ENCODE assay signal across 9 mouse cellular contexts in the genomic region with DNA sequence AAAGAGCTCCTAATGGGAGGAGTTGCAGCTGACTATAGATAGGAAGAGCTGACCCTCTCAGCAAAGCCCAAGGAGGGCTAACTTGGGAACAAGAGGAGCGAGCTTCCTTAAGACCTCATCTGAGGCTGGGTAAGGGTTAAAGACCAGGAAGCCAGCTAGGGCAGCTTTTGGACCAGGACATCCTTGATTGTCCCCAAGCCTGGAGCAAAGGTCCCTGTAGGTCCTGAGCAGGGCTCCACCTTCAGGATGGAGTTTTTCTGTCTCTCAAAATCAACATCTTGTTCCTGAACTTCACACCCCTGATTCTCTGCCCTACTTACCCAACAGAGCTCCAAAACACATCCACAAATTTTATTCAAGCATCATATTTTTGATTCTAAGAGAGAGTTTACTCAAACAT. TPM values are rescaled to one million over a fixed set of nuclear protein-coding genes. Genes with fewer than 3 reads are reported as not detected.
DNase-seq lines count a peak whose midpoint lies in the region; ATAC-seq and TF ChIP-seq lines count a peak whose summit lies in the region.
"Had no signal": no experiment of that assay in that cellular context is flagged by ENCODE, and none has a peak within 500 bp of the region (broad histone marks: within the 10 kb centered on the region; RNA-seq: fewer than 3 reads in every experiment).

No protein-coding gene starts in this region.

- WGBS in embryonic facial prominence, embryonic 14.5 days = 29% methylated on average over 1 of the region's 1 CpGs
- 24% methylated on average over 1 of the region's 1 CpGs for WGBS in intestine, embryonic 15.5 days
- 57% methylated on average over 1 of the region's 1 CpGs for WGBS in liver, postnatal 0 days (ENCODE audit: insufficient replicate concordance)

- H3K4me2 ChIP-seq in embryonic facial prominence, embryonic 14.5 days (ENCODE audit: low read depth, low read length) = peak overlapping the region; percentile 69
- peak overlapping the region; percentile 77 for H3K4me2 ChIP-seq in intestine, embryonic 15.5 days (replicated peaks)
- H3K4me2 ChIP-seq in liver, postnatal 0 days (ENCODE audit: low read depth, low read length) = no peak overlapping the region

- peaks cover 40% of the 10 kb centered on the region for H3K4me1 ChIP-seq in embryonic facial prominence, embryonic 14.5 days (ENCODE audit: control insufficient read depth, insufficient read depth, low read length)
- peaks cover 29% of the 10 kb centered on the region for H3K4me1 ChIP-seq in intestine, embryonic 15.5 days (replicated peaks)
- H3K4me1 ChIP-seq in liver, postnatal 0 days (ENCODE audit: insufficient read depth) = peaks cover 13% of the 10 kb centered on the region

- TF ChIP-seq CTCF in layer of hippocampus, adult 2 months (conservative IDR thresholded peaks at IDR 0.05) = no peak
- TF ChIP-seq CTCF in liver, postnatal 0 days (IDR thresholded peaks at IDR 0.05; ENCODE audit: low read depth) = no peak

- DNase-seq in layer of hippocampus, adult 2 months (ENCODE audit: low spot score in 2 of 2) = no peak
- DNase-seq in layer of hippocampus, postnatal 25 days (ENCODE audit: extremely low spot score in 1 of 2, low spot score in 1 of 2) = no peak
- no peak for DNase-seq in embryonic facial prominence, embryonic 14.5 days (ENCODE audit: low spot score)
- DNase-seq in liver, postnatal 0 days = no peak
- DNase-seq in frontal cortex, adult 2 months (ENCODE audit: extremely low spot score in 1 of 2, low spot score in 1 of 2) = no peak
- DNase-seq in natural killer cell, adult 2 months (ENCODE audit: low spot score in 2 of 2) = no peak
- DNase-seq in urinary bladder, adult 18-20 months (ENCODE audit: low spot score in 2 of 2) = no peak
- DNase-seq: cerebellum, postnatal 25 days had no signal

- H3K9ac ChIP-seq in embryonic facial prominence, embryonic 14.5 days (ENCODE audit: low read depth, low read length) = peak overlapping the region; percentile 65
- H3K9ac ChIP-seq in intestine, embryonic 15.5 days = no peak overlapping the region
- H3K9ac ChIP-seq in liver, postnatal 0 days (replicated peaks) = no peak overlapping the region

- no peak overlapping the region; the same call in 1 of the 2 replicates for H3K4me3 ChIP-seq in layer of hippocampus, adult 2 months
- H3K4me3 ChIP-seq in embryonic facial prominence, embryonic 14.5 days (ENCODE audit: low read depth, low read length) = peak overlapping the region; percentile 45
- peak overlapping the region; percentile 5; the same call in 1 of the 2 replicates for H3K4me3 ChIP-seq in intestine, embryonic 15.5 days (replicated peaks)
- H3K4me3 ChIP-seq in liver, postnatal 0 days (ENCODE audit: low read depth, low read length) = no peak overlapping the region

- H3K36me3 ChIP-seq in embryonic facial prominence, embryonic 14.5 days (ENCODE audit: control insufficient read depth, insufficient read depth, low read length) = peaks cover 10% of the 10 kb centered on the region; the same call in 1 of the 2 replicates
- H3K36me3 ChIP-seq in intestine, embryonic 15.5 days = no peaks in the 10 kb centered on the region
- H3K36me3 ChIP-seq in liver, postnatal 0 days (replicated peaks; ENCODE audit: insufficient read depth, low read length) = no peaks in the 10 kb centered on the region

- no peaks in the 10 kb centered on the region for H3K9me3 ChIP-seq in embryonic facial prominence, embryonic 14.5 days (ENCODE audit: control insufficient read depth, low read length)
- no peaks in the 10 kb centered on the region for H3K9me3 ChIP-seq in intestine, embryonic 15.5 days
- no peaks in the 10 kb centered on the region for H3K9me3 ChIP-seq in liver, postnatal 0 days (ENCODE audit: low read length)

- TF ChIP-seq EP300 in liver, postnatal 0 days (IDR thresholded peaks at IDR 0.05; ENCODE audit: low read depth) = no peak

- no peak for ATAC-seq in embryonic facial prominence, embryonic 14.5 days (ENCODE audit: low read depth)
- ATAC-seq in intestine, embryonic 15.5 days = no peak
- peak; percentile 45; the same call in 1 of the 2 replicates for ATAC-seq in liver, postnatal 0 days

- peak overlapping the region; percentile 0; the same call in 1 of the 2 replicates for H3K27ac ChIP-seq in layer of hippocampus, adult 2 months
- peak overlapping the region; percentile 72 for H3K27ac ChIP-seq in embryonic facial prominence, embryonic 14.5 days (replicated peaks; ENCODE audit: low read depth, low read length)
- H3K27ac ChIP-seq in intestine, embryonic 15.5 days = peak overlapping the region; percentile 91
- peak overlapping the region; percentile 62 for H3K27ac ChIP-seq in liver, postnatal 0 days (ENCODE audit: low read depth)

- no peaks in the 10 kb centered on the region for H3K27me3 ChIP-seq in embryonic facial prominence, embryonic 14.5 days (replicated peaks; ENCODE audit: control insufficient read depth, insufficient read depth, low read length)
- no peaks in the 10 kb centered on the region for H3K27me3 ChIP-seq in intestine, embryonic 15.5 days (replicated peaks)
- peaks cover 22% of the 10 kb centered on the region for H3K27me3 ChIP-seq in liver, postnatal 0 days (ENCODE audit: insufficient read depth, low read length)

RNA-seq across cellular contexts. Expression of a gene that starts 3.5 kb away (rescaled TPM):
- total RNA-seq in layer of hippocampus, adult 2 months (2021) = 1 to 10 TPM; 7.1 to 8.4 TPM
- 1 to 10 TPM; 8.4 to 9.9 TPM for total RNA-seq in layer of hippocampus, postnatal 25 days (2021)
- 15.1 and 16.6 TPM in 2 replicates for polyA plus RNA-seq in embryonic facial prominence, embryonic 14.5 days (2014; fragmentation: Nextera tagmentation; extraction: Ambion mirVana)
- polyA plus RNA-seq in intestine, embryonic 15.5 days (2015; fragmentation: Nextera tagmentation; extraction: Ambion mirVana) = 10.3 and 10.4 TPM in 2 replicates
- 0.60 and 0.69 TPM in 2 replicates for polyA plus RNA-seq in liver, postnatal 0 days (2015; fragmentation: Nextera tagmentation; extraction: Ambion mirVana)
- polyA plus RNA-seq in frontal cortex, adult 2 months (2012; rRNA removed) = 18.4 and 18.5 TPM in 2 replicates

Comparison
In these comparisons a context has a peak if more than half of its experiments do, and no peak if none do; other contexts are left out.
1. H3K27ac ChIP-seq: peak in every context shown above with its lines; median percentile 91 in intestine, embryonic 15.5 days; 72 in embryonic facial prominence, embryonic 14.5 days; 62 in liver, postnatal 0 days; 0 in layer of hippocampus, adult 2 months.
2. H3K4me3 ChIP-seq: peak in embryonic facial prominence, embryonic 14.5 days (single experiment) and intestine, embryonic 15.5 days (single experiment); none in layer of hippocampus, adult 2 months (single experiment) and liver, postnatal 0 days (single experiment).